In the genomic region with DNA sequence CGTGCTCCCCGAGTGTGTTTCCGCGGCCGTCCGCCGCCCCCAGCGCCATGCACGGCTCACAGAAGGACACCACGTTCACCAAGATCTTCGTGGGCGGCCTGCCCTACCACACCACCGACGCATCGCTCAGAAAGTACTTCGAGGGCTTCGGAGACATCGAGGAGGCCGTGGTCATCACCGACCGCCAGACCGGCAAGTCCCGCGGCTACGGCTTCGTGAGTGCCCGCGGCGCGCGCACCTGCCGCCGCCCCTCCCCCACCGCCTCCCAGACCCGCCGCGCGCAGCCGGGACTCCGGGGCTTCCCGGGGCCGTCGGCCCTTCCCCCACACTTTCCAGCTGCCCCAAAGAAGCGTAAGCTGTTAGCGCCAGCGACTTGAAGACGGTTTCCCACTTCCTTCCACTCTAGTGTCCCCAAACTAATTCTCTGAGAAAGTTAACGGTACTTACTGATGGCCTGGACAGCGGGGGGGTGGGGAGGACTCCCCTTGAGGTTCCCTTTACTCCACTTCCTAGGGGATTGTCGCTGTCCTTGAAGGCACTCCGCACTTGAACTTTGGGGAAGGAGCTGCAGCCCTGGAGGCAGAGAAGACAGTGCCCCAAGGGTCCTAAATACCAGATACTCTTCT, we compare ENCODE assay signal across 8 mouse cellular contexts. TPM values are rescaled to one million over a fixed set of nuclear protein-coding genes. Genes with fewer than 3 reads are reported as not detected.
DNase-seq lines count a peak whose midpoint lies in the region; ATAC-seq and TF ChIP-seq lines count a peak whose summit lies in the region.

No protein-coding gene starts in this region.

- DNase-seq in lung, postnatal 14 days = no peak
- peak; percentile 76 for DNase-seq in brain, embryonic 14.5 days (ENCODE audit: low read depth)
- peak; percentile 75 for DNase-seq in kidney, postnatal 10 days
- peak; percentile 66 for DNase-seq in thymus, adult 2 months
- no peak for DNase-seq in urinary bladder, postnatal 4 days (ENCODE audit: low spot score in 2 of 2)

- no peaks in the 10 kb centered on the region for H3K9me3 ChIP-seq in lung, embryonic 15.5 days
- H3K9me3 ChIP-seq in midbrain, embryonic 13.5 days = no peaks in the 10 kb centered on the region

- peak overlapping the region; percentile 53 for H3K9ac ChIP-seq in lung, embryonic 15.5 days
- peak overlapping the region; percentile 85 for H3K9ac ChIP-seq in midbrain, embryonic 13.5 days (replicated peaks)

- no peak for TF ChIP-seq POLR2A in brain, embryonic 14.5 days (IDR thresholded peaks at IDR 0.05; ENCODE audit: borderline replicate concordance, extremely low read depth, insufficient read depth, insufficient read length, poor library complexity, severe bottlenecking)
- TF ChIP-seq POLR2A in thymus, adult 2 months (IDR thresholded peaks at IDR 0.05; ENCODE audit: control insufficient read depth, extremely low read depth, insufficient read depth, low read length, poor library complexity) = no peak

- H3K4me2 ChIP-seq in lung, embryonic 15.5 days = peak overlapping the region; percentile 92
- H3K4me2 ChIP-seq in midbrain, embryonic 13.5 days (replicated peaks) = peak overlapping the region; percentile 86

- peak overlapping the region; percentile 15; the same call in 1 of the 2 replicates for H3K27ac ChIP-seq in lung, embryonic 15.5 days
- H3K27ac ChIP-seq in midbrain, embryonic 13.5 days = peak overlapping the region; percentile 79
- peak overlapping the region; percentile 64 for H3K27ac ChIP-seq in thymus, adult 2 months (ENCODE audit: control insufficient read depth, insufficient read depth, low read length)

- ATAC-seq in lung, embryonic 15.5 days (ENCODE audit: borderline replicate concordance, extremely low read depth, low FRiP score, low TSS enrichment) = peak; percentile 8; the same call in 1 of the 2 replicates
- 0 out of 2 replicates have a peak, but pooled peaks have one; percentile 0 for ATAC-seq in granulocyte monocyte progenitor cell, adult 5-6 weeks (replicated peaks; ENCODE audit: poor library complexity, severe bottlenecking)
- peak; percentile 57; the same call in 1 of the 2 replicates for ATAC-seq in midbrain, embryonic 13.5 days

- under 1% methylated on average over 50 of the region's 51 CpGs for WGBS in lung, embryonic 15.5 days
- WGBS in midbrain, embryonic 13.5 days = 2% methylated on average over 47 of the region's 51 CpGs
- under 1% methylated on average over 49 of the region's 51 CpGs for WGBS in thymus, adult 2 months

- peaks cover 73% of the 10 kb centered on the region for H3K4me1 ChIP-seq in lung, embryonic 15.5 days
- peaks cover 66% of the 10 kb centered on the region for H3K4me1 ChIP-seq in midbrain, embryonic 13.5 days (replicated peaks)
- H3K4me1 ChIP-seq in thymus, adult 2 months (replicated peaks; ENCODE audit: control insufficient read depth, insufficient read depth, low read length) = peaks cover 73% of the 10 kb centered on the region

- no peaks in the 10 kb centered on the region for H3K36me3 ChIP-seq in lung, embryonic 15.5 days
- peaks cover 14% of the 10 kb centered on the region; the same call in 1 of the 2 replicates for H3K36me3 ChIP-seq in midbrain, embryonic 13.5 days
- peaks cover 22% of the 10 kb centered on the region for H3K36me3 ChIP-seq in thymus, adult 2 months (ENCODE audit: control insufficient read depth, insufficient read depth, low read length)

- no peak for TF ChIP-seq CTCF in brain, embryonic 14.5 days (IDR thresholded peaks at IDR 0.05; ENCODE audit: borderline replicate concordance, extremely low read depth, insufficient read depth, insufficient read length)
- no peak for TF ChIP-seq CTCF in thymus, adult 2 months (IDR thresholded peaks at IDR 0.05; ENCODE audit: borderline replicate concordance, control insufficient read depth, extremely low read depth, insufficient read depth, low read length, poor library complexity)

- peaks cover 11% of the 10 kb centered on the region for H3K27me3 ChIP-seq in lung, embryonic 15.5 days
- H3K27me3 ChIP-seq in midbrain, embryonic 13.5 days = peaks cover 41% of the 10 kb centered on the region
- H3K27me3 ChIP-seq in thymus, adult 2 months (ENCODE audit: control insufficient read depth, insufficient read depth, low read length) = no peaks in the 10 kb centered on the region

- peak overlapping the region; percentile 63 for H3K4me3 ChIP-seq in lung, embryonic 15.5 days
- H3K4me3 ChIP-seq in midbrain, embryonic 13.5 days (replicated peaks) = peak overlapping the region; percentile 82
- peak overlapping the region; percentile 72 for H3K4me3 ChIP-seq in thymus, adult 2 months (ENCODE audit: control insufficient read depth, insufficient read depth, low read length)

RNA-seq across cellular contexts. Expression of a gene that starts 1.9 kb away (rescaled TPM):
- 32.0 and 33.3 TPM in 2 replicates for polyA plus RNA-seq in lung, embryonic 15.5 days (2015; fragmentation: Nextera tagmentation; extraction: Ambion mirVana)
- 60.9 and 70.5 TPM in 2 replicates for polyA plus RNA-seq in brain, embryonic 14.5 days (2012; rRNA removed)
- total RNA-seq in granulocyte monocyte progenitor cell, adult 5-6 weeks (2014; fragmentation: Nextera tagmentation) = 127 and 197 TPM in 2 replicates
- total RNA-seq in granulocyte monocyte progenitor cell, adult 5-6 weeks (2017) = 38.8 and 60.4 TPM in 2 replicates
- polyA plus RNA-seq in midbrain, embryonic 13.5 days (2015; fragmentation: Nextera tagmentation; extraction: Ambion mirVana) = 26.6 and 29.4 TPM in 2 replicates
- polyA plus RNA-seq in thymus, adult 2 months (2012; rRNA removed) = 1,267 and 1,290 TPM in 2 replicates

RNA-seq across cellular contexts. Expression of a gene that starts 22.3 kb away (rescaled TPM):
- polyA plus RNA-seq in lung, embryonic 15.5 days (2015; fragmentation: Nextera tagmentation; extraction: Ambion mirVana) = 122 and 123 TPM in 2 replicates
- 119 and 147 TPM in 2 replicates for polyA plus RNA-seq in brain, embryonic 14.5 days (2012; rRNA removed)
- 95.2 and 147 TPM in 2 replicates for total RNA-seq in granulocyte monocyte progenitor cell, adult 5-6 weeks (2014; fragmentation: Nextera tagmentation)
- 71.2 and 75.6 TPM in 2 replicates for total RNA-seq in granulocyte monocyte progenitor cell, adult 5-6 weeks (2017)
- polyA plus RNA-seq in midbrain, embryonic 13.5 days (2015; fragmentation: Nextera tagmentation; extraction: Ambion mirVana) = 121 TPM in 2 replicates
- 111 and 122 TPM in 2 replicates for polyA plus RNA-seq in thymus, adult 2 months (2012; rRNA removed)

RNA-seq across cellular contexts. Expression of a gene that starts 44.7 kb away (rescaled TPM):
- polyA plus RNA-seq in lung, embryonic 15.5 days (2015; fragmentation: Nextera tagmentation; extraction: Ambion mirVana) = 0.06 and 0.22 TPM in 2 replicates
- 1.6 and 1.7 TPM in 2 replicates for polyA plus RNA-seq in brain, embryonic 14.5 days (2012; rRNA removed)
- not detected in 2 replicates for total RNA-seq in granulocyte monocyte progenitor cell, adult 5-6 weeks (2014; fragmentation: Nextera tagmentation)
- total RNA-seq in granulocyte monocyte progenitor cell, adult 5-6 weeks (2017) = not detected in 2 replicates
- 0.53 and 0.61 TPM in 2 replicates for polyA plus RNA-seq in midbrain, embryonic 13.5 days (2015; fragmentation: Nextera tagmentation; extraction: Ambion mirVana)
- polyA plus RNA-seq in thymus, adult 2 months (2012; rRNA removed) = 101 and 126 TPM in 2 replicates

Comparison
In these comparisons a context has a peak if more than half of its experiments do, and no peak if none do; other contexts are left out.
1. ATAC-seq: peak in every context shown above with its lines; median percentile 57 in midbrain, embryonic 13.5 days; 8 in lung, embryonic 15.5 days; 0 in granulocyte monocyte progenitor cell, adult 5-6 weeks.
2. H3K27ac ChIP-seq: peak in every context shown above with its lines; median percentile 79 in midbrain, embryonic 13.5 days; 64 in thymus, adult 2 months; 15 in lung, embryonic 15.5 days.
3. DNase-seq: peak in brain, embryonic 14.5 days (single experiment), kidney, postnatal 10 days (single experiment) and thymus, adult 2 months (single experiment); none in lung, postnatal 14 days (single experiment) and urinary bladder, postnatal 4 days (0 of 2).
4. RNA of a gene that starts 1.9 kb away (polyA plus RNA-seq): 1,267 to 1,290 TPM in thymus, adult 2 months; 60.9 to 70.5 TPM in brain, embryonic 14.5 days, 32.0 to 33.3 TPM in lung, embryonic 15.5 days and 26.6 to 29.4 TPM in midbrain, embryonic 13.5 days; every median in the first group is over 10 times any median in the second.
5. RNA of a gene that starts 44.7 kb away (polyA plus RNA-seq): 101 to 126 TPM in thymus, adult 2 months; 1.6 to 1.7 TPM in brain, embryonic 14.5 days, 0.53 to 0.61 TPM in midbrain, embryonic 13.5 days and 0.06 to 0.22 TPM in lung, embryonic 15.5 days; every median in the first group is over 10 times any median in the second.
6. Peak in every context shown above with its lines, with median percentiles within 50 percentile points of each other: H3K4me3 ChIP-seq.